Mouse (Mus musculus): ENCODE results near the gene Lemd1. TPM values are rescaled to one million over a fixed set of nuclear protein-coding genes. Genes with fewer than 3 reads are reported as not detected.

Lemd1 gene
- 1.7 and 2.0 TPM in 2 replicates for polyA plus RNA-seq (2015; fragmentation: Nextera tagmentation; extraction: Ambion mirVana)

DNA sequence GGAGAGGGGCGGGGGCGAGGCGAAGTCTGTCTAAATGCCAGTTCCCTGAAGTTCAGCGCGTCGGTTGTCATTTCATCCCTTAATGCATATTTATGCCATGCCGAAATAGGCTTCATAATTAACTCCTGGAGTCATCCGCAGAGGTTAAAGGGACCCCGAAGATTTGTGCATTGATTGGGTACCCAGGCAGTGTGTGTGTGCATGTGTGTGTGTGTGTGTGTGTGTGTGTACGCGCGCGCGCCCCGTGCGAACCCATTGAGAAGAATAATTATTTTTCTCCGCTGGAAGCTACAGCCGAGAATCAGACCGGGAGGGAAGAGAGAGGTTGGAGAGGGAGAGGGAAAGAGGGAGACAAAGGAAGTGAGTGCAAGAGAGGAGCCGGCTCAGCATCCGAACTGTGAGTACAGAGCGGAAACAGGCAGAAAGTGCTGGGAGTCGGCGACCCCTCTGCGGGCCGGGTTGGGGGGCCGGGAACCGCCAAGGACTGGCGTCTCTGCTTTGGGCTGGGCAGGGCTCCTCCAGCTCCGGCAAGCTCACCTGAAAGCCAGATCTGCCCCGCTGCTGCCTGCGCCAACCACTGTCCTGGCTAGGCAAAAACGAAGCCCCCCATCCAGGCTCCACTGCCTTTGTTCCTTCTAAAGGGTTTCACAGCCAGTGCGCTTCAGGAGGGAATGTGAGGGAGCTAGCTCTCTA, at the start of gene Lemd1, which contains the start of gene AC124108.1:
Lemd1 (plus strand) TSS at position 339 of the 693 bp plus-strand sequence.
AC124108.1 (plus strand) TSS at position 365 of the 693 bp plus-strand sequence.
- Histone ChIP-seq H3K27me3 (peaks cover 81% of the 10 kb centered on the region), H3K27ac (peak within 1 kb of the TSS; percentile 94), H3K4me2 (peak within 1 kb of the TSS; percentile 98), H3K9me3 (no peaks in the 10 kb centered on the region), H3K36me3 (no peaks in the 10 kb centered on the region), H3K9ac (peak within 1 kb of the TSS; percentile 63), H3K4me3 (peak within 1 kb of the TSS; percentile 62), H3K4me1 (peaks cover 58% of the 10 kb centered on the region)
- WGBS, result under 1% methylated on average over 34 of the region's 34 CpGs
- no peak for ATAC-seq (ENCODE audit: borderline replicate concordance, extremely low read depth, low FRiP score, low TSS enrichment)

DNA sequence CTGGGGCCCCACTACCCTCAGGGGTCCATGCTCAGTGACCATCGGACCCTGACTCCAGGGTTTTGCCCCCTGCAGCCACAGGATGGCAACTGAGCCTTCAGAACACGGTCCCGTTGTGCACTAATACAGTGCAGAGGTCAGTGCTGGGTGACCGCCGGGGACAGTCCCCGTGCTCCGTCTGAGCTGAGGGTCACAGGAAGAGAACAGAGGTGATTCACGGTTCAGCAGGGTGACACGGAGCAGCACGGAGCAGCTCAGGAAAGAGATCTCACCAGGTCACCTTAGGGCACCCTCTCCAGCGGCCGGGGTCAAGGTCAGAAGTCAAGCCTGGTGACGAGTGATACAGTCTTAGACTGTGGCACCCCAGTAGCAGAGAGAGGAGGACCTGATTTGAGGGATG, 49.5 kb upstream of the Lemd1 start:
- 68% methylated on average over 13 of the region's 13 CpGs for whole genome bisulfite sequencing
- H3K36me3 ChIP-seq, result no peaks in the 10 kb centered on the region
- no peak overlapping the region for H3K4me2 ChIP-seq
- H3K9ac ChIP-seq, result no peak overlapping the region
- no peak for ATAC-seq (ENCODE audit: borderline replicate concordance, extremely low read depth, low FRiP score, low TSS enrichment)
- no peak overlapping the region for H3K27ac ChIP-seq
- no peaks in the 10 kb centered on the region for H3K9me3 ChIP-seq
- no peak overlapping the region for H3K4me3 ChIP-seq
- no peaks in the 10 kb centered on the region for H3K27me3 ChIP-seq
- peaks cover 24% of the 10 kb centered on the region for H3K4me1 ChIP-seq

GRCm38 (mm10) chr1:132143079-132143478, 48.2 kb upstream of the Lemd1 start:
- Histone ChIP-seq H3K9me3 (no peaks in the 10 kb centered on the region), H3K4me1 (peaks cover 21% of the 10 kb centered on the region), H3K9ac (no peak overlapping the region), H3K27ac (no peak overlapping the region), H3K36me3 (no peaks in the 10 kb centered on the region), H3K4me3 (no peak overlapping the region), H3K27me3 (no peaks in the 10 kb centered on the region), H3K4me2 (no peak overlapping the region)
- 31% methylated on average over 5 of the region's 5 CpGs for WGBS
- no peak for ATAC-seq (ENCODE audit: borderline replicate concordance, extremely low read depth, low FRiP score, low TSS enrichment)

- Histone ChIP-seq H3K36me3 (no peaks in the 10 kb centered on the region), H3K4me2 (no peak overlapping the region), H3K9ac (no peak overlapping the region), H3K9me3 (no peaks in the 10 kb centered on the region), H3K27ac (no peak overlapping the region), H3K27me3 (no peaks in the 10 kb centered on the region), H3K4me1 (peaks cover 14% of the 10 kb centered on the region; the same call in 1 of the 2 replicates), H3K4me3 (no peak overlapping the region)
- WGBS, result 64% methylated on average over 4 of the region's 4 CpGs
- ATAC-seq (ENCODE audit: borderline replicate concordance, extremely low read depth, low FRiP score, low TSS enrichment), result no peak
These were observed 47.5 kb upstream of the Lemd1 start for GRCm38 (mm10) chr1:132143730-132144129.

GRCm38 (mm10) chr1:132144223-132144622, 47.0 kb upstream of the Lemd1 start:
- H3K4me2 ChIP-seq, result no peak overlapping the region
- H3K27me3 ChIP-seq, result no peaks in the 10 kb centered on the region
- H3K4me1 ChIP-seq, result 0 out of 2 replicates have a peak, but pooled peaks cover 10% of the 10 kb centered on the region

GRCm38 (mm10) chr1:132144837-132145236, 46.4 kb upstream of the Lemd1 start:
- Histone ChIP-seq H3K27ac (no peak overlapping the region), H3K9ac (no peak overlapping the region), H3K4me2 (no peak overlapping the region), H3K4me1 (0 out of 2 replicates have a peak, but pooled peaks cover 10% of the 10 kb centered on the region), H3K27me3 (no peaks in the 10 kb centered on the region; the same call in 1 of the 2 replicates), H3K9me3 (no peaks in the 10 kb centered on the region), H3K4me3 (no peak overlapping the region), H3K36me3 (no peaks in the 10 kb centered on the region)
- ATAC-seq (ENCODE audit: borderline replicate concordance, extremely low read depth, low FRiP score, low TSS enrichment), result no peak
- WGBS, result 70% methylated on average over 3 of the region's 3 CpGs

More at GRCm38 (mm10) chr1:132144223-132144622, 47.0 kb upstream of the Lemd1 start:
- no peak overlapping the region for H3K27ac ChIP-seq
- H3K4me3 ChIP-seq, result no peak overlapping the region
- no peak overlapping the region for H3K9ac ChIP-seq
- WGBS, result 26% methylated on average over 2 of the region's 2 CpGs
- H3K36me3 ChIP-seq, result no peaks in the 10 kb centered on the region
- H3K9me3 ChIP-seq, result no peaks in the 10 kb centered on the region
- ATAC-seq (ENCODE audit: borderline replicate concordance, extremely low read depth, low FRiP score, low TSS enrichment), result no peak

GRCm38 (mm10) chr1:132145973-132146685, 45.1 kb upstream of the Lemd1 start:
- H3K4me3 ChIP-seq, result no peak overlapping the region
- H3K27me3 ChIP-seq, result no peaks in the 10 kb centered on the region; the same call in 1 of the 2 replicates
- WGBS, result 80% methylated on average over 8 of the region's 8 CpGs
- peaks cover 22% of the 10 kb centered on the region; the same call in 1 of the 2 replicates for H3K4me1 ChIP-seq
- H3K36me3 ChIP-seq, result no peaks in the 10 kb centered on the region
- H3K9ac ChIP-seq, result no peak overlapping the region
- H3K27ac ChIP-seq, result no peak overlapping the region
- H3K9me3 ChIP-seq, result no peaks in the 10 kb centered on the region
- no peak for ATAC-seq (ENCODE audit: borderline replicate concordance, extremely low read depth, low FRiP score, low TSS enrichment)
- H3K4me2 ChIP-seq, result no peak overlapping the region

DNA sequence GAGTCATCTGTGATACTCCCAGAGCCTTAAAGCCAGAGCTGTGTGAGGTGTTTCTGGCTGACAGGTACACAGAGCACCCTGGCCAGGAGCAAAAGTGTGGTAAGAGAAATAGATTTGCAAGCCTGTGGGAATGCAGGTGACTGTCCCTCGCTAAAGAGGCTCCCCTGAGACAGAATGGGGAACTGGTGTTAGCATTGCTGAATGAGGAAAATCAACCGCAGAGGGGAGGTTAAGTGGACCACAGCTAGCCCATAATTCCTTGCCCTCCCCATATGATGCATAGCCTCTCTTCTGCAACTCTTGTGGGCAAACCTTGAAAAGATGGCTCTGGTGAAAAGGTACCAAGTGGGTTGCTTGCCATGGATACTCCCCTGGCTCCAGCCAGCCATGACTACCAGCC, 41.8 kb upstream of the Lemd1 start:
- peaks cover 34% of the 10 kb centered on the region for H3K4me1 ChIP-seq
- no peaks in the 10 kb centered on the region; the same call in 1 of the 2 replicates for H3K27me3 ChIP-seq
- H3K4me2 ChIP-seq, result no peak overlapping the region
- H3K27ac ChIP-seq, result no peak overlapping the region
- no peak overlapping the region for H3K4me3 ChIP-seq
- no peak for ATAC-seq (ENCODE audit: borderline replicate concordance, extremely low read depth, low FRiP score, low TSS enrichment)
- no peaks in the 10 kb centered on the region for H3K36me3 ChIP-seq
- H3K9me3 ChIP-seq, result no peaks in the 10 kb centered on the region
- 80% methylated on average over 2 of the region's 2 CpGs for WGBS
- no peak overlapping the region for H3K9ac ChIP-seq

DNA sequence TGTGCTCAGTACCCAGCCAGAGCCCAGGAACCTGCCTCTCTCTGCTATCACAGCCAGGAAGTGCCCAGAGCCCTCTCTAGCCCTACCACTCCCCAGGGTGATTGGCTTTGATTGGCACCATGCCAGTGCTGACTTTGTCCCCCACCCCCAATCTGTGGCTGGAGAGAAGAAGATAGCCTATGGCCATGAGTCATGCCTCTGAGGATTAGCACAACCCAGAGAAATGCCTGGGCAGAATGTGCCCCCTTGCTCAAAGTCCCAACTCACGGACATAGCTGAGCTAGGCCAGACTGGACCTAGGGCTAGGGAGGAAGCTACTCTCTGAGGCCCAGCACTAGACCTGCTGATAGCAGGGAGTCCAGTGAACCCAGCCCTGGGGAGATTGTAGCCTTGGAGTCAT, 41.1 kb upstream of the Lemd1 start:
- WGBS, result 43% methylated on average over 1 of the region's 1 CpGs
- Histone ChIP-seq H3K27me3 (no peaks in the 10 kb centered on the region; the same call in 1 of the 2 replicates), H3K4me2 (no peak overlapping the region), H3K9me3 (no peaks in the 10 kb centered on the region), H3K27ac (0 out of 2 replicates have a peak overlapping the region, but pooled peaks have one; percentile 25), H3K4me3 (no peak overlapping the region), H3K9ac (no peak overlapping the region), H3K36me3 (no peaks in the 10 kb centered on the region), H3K4me1 (peaks cover 34% of the 10 kb centered on the region)
- ATAC-seq (ENCODE audit: borderline replicate concordance, extremely low read depth, low FRiP score, low TSS enrichment), result peak; percentile 24; the same call in 1 of the 2 replicates

DNA sequence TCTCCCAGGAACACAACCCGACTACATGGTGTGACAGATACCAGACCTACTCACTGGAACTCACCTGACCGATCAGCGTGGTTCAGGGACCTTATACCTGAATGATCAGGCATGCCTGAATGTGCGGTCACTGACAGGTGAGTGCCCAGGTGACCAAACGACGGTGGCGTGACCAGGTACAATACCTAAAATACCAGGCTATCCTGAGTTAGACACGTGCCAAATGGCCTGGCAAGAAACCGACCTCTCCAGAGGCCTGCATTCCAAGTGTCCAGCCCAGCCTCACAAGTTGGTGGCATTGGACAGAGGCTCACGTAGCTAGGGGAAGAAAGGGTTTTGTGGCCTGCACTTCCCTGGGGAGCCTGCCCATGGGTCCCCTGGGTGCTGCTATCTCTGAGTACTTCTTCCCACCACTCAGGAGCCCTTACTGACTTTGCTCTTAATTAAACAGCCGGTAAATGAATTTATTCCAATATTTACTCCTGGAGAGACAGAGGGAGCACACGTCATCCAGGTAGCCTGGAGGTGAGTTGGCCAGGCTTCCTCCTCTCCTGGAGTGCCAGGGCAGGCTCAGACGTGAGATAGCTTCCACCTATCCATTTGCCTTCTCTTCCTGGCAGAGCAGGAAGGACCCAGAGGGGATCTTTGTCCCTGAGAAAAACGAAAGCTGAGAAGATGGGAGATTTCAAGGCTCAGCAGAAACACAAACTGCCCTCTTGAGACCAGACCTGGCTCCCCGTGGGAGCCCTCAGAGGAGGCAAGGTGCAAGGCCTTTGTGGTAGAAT, 40.2 kb upstream of the Lemd1 start:
- no peak overlapping the region for H3K4me2 ChIP-seq
- WGBS, result 59% methylated on average over 15 of the region's 15 CpGs
- H3K36me3 ChIP-seq, result no peaks in the 10 kb centered on the region
- no peak overlapping the region; the same call in 1 of the 2 replicates for H3K9ac ChIP-seq
- no peaks in the 10 kb centered on the region for H3K9me3 ChIP-seq
- ATAC-seq (ENCODE audit: borderline replicate concordance, extremely low read depth, low FRiP score, low TSS enrichment), result no peak
- peaks cover 32% of the 10 kb centered on the region for H3K4me1 ChIP-seq
- no peak overlapping the region for H3K4me3 ChIP-seq
- H3K27me3 ChIP-seq, result no peaks in the 10 kb centered on the region; the same call in 1 of the 2 replicates
- peak overlapping the region; percentile 25; the same call in 1 of the 2 replicates for H3K27ac ChIP-seq

DNA sequence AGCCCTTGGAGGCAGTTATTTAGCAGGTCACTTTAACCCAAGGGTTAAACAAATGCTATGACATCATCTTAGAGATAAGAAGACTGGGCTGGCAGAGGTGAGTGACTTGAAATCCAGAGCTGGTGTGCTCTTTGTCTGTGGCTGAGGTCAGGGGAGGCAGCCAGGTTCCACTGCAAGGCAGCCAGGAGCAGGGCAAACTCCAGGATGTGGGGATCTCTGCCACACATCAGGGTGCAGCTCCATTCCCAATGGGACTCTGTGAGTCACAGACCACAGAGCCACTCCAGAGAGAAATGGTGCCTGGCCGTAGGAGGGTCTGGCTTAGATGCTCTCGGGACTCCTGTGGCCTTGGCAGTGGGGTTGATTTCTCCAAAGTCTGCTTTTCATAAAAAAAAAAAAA, 39.3 kb upstream of the Lemd1 start:
- no peaks in the 10 kb centered on the region; the same call in 1 of the 2 replicates for H3K27me3 ChIP-seq
- H3K4me1 ChIP-seq, result peaks cover 28% of the 10 kb centered on the region
- H3K4me2 ChIP-seq, result no peak overlapping the region
- H3K27ac ChIP-seq, result 0 out of 2 replicates have a peak overlapping the region, but pooled peaks have one; percentile 21
- WGBS, result 35% methylated on average over 2 of the region's 2 CpGs
- H3K9me3 ChIP-seq, result no peaks in the 10 kb centered on the region
- no peak for ATAC-seq (ENCODE audit: borderline replicate concordance, extremely low read depth, low FRiP score, low TSS enrichment)
- H3K4me3 ChIP-seq, result no peak overlapping the region
- H3K9ac ChIP-seq, result no peak overlapping the region; the same call in 1 of the 2 replicates
- H3K36me3 ChIP-seq, result no peaks in the 10 kb centered on the region

Measured in lung, embryonic 15.5 days (tissue).